Mouse (Mus musculus) embryo, embryonic 11 days (tissue): Measurements from ENCODE around the gene Proca1.
"Not testable (repeated sequence)": the region's sequence is repeated elsewhere in the genome, so short reads cannot be mapped to it uniquely, and the experiment has no call there.

ENCODE experiments used
- DNase-seq: peaks from one replicate; pipeline ENCODE4 v3.0.0-alpha.2; 2015

Gene Proca1

GRCm38 (mm10) chr11:78182961-78183844 is 10.0 kb upstream of the Proca1 start, which contains the start of gene Rpl23a:
Gene Rpl23a, minus strand, starts transcription at chr11:78183584.
- peak; percentile 95 for DNase-seq

- DNase-seq, result no peak
These were observed 9.2 kb upstream of the Proca1 start for GRCm38 (mm10) chr11:78183884-78184514.

- not testable (repeated sequence) for DNase-seq
These were observed 8.5 kb upstream of the Proca1 start for GRCm38 (mm10) chr11:78184702-78185101.

- DNase-seq, result peak; percentile 93
These were observed 4.6 kb upstream of the Proca1 start, which contains the start of gene Rab34 for GRCm38 (mm10) chr11:78188331-78189233. Gene Rab34, plus strand, starts transcription at chr11:78188430.

- peak; percentile 94 for DNase-seq
These were observed 3.8 kb upstream of the Proca1 start for GRCm38 (mm10) chr11:78189234-78190040.

GRCm38 (mm10) chr11:78190041-78190440 is 3.2 kb upstream of the Proca1 start:
- no peak for DNase-seq

- peak; percentile 81 for DNase-seq
These were observed 1.4 kb downstream of the Proca1 start for GRCm38 (mm10) chr11:78194411-78195100.

- no peak for DNase-seq
These were observed 2.1 kb downstream of the Proca1 start for GRCm38 (mm10) chr11:78195101-78195863.

- no peak for DNase-seq
These were observed 9.2 kb downstream of the Proca1 start for GRCm38 (mm10) chr11:78202372-78202771.

- DNase-seq, result no peak
These were observed 11.1 kb downstream of the Proca1 start for GRCm38 (mm10) chr11:78204287-78204686.

- peak; percentile 26 for DNase-seq
These were observed 12.4 kb downstream of the Proca1 start for GRCm38 (mm10) chr11:78205361-78206206.

GRCm38 (mm10) chr11:78207190-78207589 is 14.0 kb downstream of the Proca1 start:
- no peak for DNase-seq

GRCm38 (mm10) chr11:78209886-78210285 is 16.7 kb downstream of the Proca1 start:
- DNase-seq, result no peak

- DNase-seq, result no peak
These were observed 17.4 kb downstream of the Proca1 start for GRCm38 (mm10) chr11:78210615-78211014.

- DNase-seq, result no peak
These were observed 18.3 kb downstream of the Proca1 start for GRCm38 (mm10) chr11:78211513-78211912.

- no peak for DNase-seq
These were observed 20.1 kb downstream of the Proca1 start for GRCm38 (mm10) chr11:78213086-78213817.

GRCm38 (mm10) chr11:78215709-78216317 is 22.6 kb downstream of the Proca1 start:
- no peak for DNase-seq

- no peak for DNase-seq
These were observed 30.4 kb downstream of the Proca1 start for GRCm38 (mm10) chr11:78223586-78223985.
